Mouse (Mus musculus): ENCODE results near the gene Krtap19-4. TPM values are rescaled to one million over a fixed set of nuclear protein-coding genes. Genes with fewer than 3 reads are reported as not detected.

Krtap19-4 gene
- not detected in 2 replicates for total RNA-seq (2017)

DNA sequence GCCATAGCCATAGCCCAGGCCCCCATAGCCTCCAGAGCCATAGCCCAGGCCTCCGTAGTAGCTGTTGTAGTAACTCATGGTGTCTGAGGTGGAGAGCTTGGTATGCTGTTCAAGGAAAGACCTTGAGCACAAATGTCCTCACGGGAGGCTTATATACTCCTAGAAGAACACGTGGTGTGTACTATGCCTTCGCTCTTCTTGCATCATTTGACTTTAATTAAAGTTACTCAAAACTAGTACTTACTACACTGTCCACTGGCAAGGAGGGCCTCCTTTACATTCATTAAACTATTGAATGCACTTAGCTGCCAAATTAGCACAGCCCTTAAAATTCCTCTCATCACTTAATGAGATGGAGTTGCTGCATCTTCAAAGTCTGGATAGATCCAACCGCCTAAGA lies at the start of gene Krtap19-4:
Krtap19-4 (minus strand) TSS at position 101 of the 400 bp plus-strand sequence.
- no peak for ATAC-seq (replicated peaks; ENCODE audit: low read depth, poor library complexity, severe bottlenecking)

DNA sequence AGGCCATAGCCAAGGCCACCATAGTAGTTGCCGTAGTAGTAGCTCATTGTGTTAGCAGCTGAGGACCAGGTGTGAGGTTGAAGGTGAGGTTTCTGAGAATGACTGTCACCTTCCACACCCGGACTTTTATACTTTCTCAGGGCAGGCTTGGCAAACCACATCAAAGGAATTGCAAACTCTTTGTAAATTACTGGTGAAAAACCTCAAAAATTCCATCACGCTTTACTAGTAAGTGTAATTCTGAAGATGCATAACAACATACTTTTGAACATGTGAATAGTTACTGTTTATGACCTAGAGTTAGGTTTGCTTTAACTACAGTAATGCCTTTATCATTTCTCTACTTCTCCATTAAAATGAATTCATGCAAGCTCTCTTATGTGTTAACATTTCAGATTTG lies 47.3 kb upstream of the Krtap19-4 start, which contains the start of gene Krtap19-9b:
Krtap19-9b (minus strand) TSS at position 101 of the 400 bp plus-strand sequence.
- ATAC-seq (replicated peaks; ENCODE audit: low read depth, poor library complexity, severe bottlenecking), result no peak

DNA sequence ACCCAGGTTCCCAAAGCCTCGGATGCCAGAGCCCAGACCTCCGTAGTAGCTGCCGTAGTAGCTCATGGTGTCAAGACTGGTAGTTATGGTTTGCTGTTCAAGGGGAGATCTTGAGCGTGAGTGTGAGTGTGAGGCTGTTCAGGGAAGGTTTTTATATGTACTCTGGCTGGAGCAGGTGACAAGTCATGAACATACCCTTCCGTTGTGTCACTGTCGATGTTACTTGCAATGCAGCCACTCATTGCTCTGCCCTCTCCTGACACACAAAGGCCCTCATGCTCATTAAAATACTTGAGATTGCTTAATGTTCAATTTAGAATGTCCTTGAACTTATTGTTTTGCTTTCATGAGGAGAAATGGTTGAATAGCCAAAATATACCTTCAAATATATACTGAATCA lies 11.5 kb upstream of the Krtap19-4 start, which contains the start of gene Krtap19-5:
Krtap19-5 (minus strand) TSS at position 101 of the 400 bp plus-strand sequence.
- ATAC-seq (replicated peaks; ENCODE audit: low read depth, poor library complexity, severe bottlenecking), result no peak

- ATAC-seq (replicated peaks; ENCODE audit: low read depth, poor library complexity, severe bottlenecking), result no peak
Measured at GRCm38 (mm10) chr16:88886870-88887269, 2.0 kb upstream of the Krtap19-4 start.

GRCm38 (mm10) chr16:88877938-88878337 lies 7.0 kb downstream of the Krtap19-4 start, which contains the start of gene Krtap19-3:
TSS of gene Krtap19-3 (minus strand) at chr16:88878038.
- ATAC-seq (replicated peaks; ENCODE audit: low read depth, poor library complexity, severe bottlenecking), result no peak

- no peak for ATAC-seq (replicated peaks; ENCODE audit: low read depth, poor library complexity, severe bottlenecking)
Measured at GRCm38 (mm10) chr16:88874169-88874568, 10.7 kb downstream of the Krtap19-4 start, which contains the start of gene Krtap19-2. TSS of gene Krtap19-2 (minus strand) at chr16:88874269.

DNA sequence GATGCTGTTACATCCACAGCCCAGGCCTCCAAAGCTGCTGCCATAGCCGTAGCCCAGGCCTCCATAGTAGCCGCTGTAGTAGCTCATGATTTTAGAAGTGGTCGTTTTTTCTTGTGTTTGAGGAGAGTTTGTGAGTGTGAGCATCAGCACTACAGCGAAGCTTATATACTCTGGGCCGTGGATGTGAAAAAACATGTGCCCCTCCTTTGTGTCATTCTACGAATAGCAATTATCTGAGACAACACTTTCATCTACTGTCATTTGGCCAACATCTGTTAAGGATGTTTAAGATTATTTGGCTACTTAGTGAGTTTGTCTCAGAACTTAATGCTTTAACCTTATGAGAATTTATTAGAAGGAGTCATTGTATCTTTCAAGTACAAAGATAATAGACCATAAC lies 15.6 kb downstream of the Krtap19-4 start, which contains the start of gene Krtap19-1:
Krtap19-1 (minus strand) TSS at position 101 of the 400 bp plus-strand sequence.
- no peak for ATAC-seq (replicated peaks; ENCODE audit: low read depth, poor library complexity, severe bottlenecking)

DNA sequence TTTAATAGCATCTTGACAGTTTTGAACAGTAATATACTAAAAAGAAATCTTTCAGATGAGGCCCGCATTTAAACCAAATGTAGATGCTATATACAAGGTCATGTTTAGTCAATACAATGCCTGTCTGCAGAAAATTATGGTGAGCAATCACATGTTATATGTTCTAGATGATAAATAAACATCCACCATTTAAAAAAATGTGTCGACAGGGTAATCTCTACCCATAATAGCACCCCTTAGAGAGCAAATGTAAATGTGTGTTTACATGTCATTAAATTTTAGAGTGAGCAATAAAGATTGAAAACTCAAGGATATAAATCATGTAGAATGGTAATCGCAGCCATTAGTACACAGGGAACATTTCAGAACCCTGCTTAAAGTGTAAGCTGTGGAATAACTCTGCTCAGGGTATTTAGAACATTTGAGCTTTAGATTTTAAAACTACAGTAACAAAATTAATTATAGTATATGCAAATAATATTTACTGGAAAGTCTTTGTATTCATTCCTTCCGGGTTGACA lies 19.9 kb downstream of the Krtap19-4 start:
- ATAC-seq (replicated peaks; ENCODE audit: low read depth, poor library complexity, severe bottlenecking), result no peak

DNA sequence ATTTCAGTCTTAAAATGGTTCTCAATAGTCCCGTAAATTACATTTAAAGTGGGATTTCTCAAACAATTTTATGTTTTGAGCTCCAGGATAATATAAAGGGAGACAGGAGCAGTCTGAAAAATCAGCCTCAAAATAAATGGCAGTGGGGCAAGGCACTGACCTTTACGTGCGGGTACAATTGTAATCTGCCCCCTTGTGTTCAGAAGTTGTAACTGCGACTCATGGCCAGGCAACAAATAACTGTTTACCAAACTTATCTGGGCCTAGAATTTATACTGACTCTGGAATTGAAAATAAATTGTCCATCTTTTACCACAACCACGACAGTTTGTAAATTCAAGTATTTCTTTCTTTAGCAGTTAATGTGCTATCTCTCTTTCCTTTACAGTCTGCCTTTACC lies 33.4 kb downstream of the Krtap19-4 start:
- ATAC-seq (replicated peaks; ENCODE audit: low read depth, poor library complexity, severe bottlenecking), result peak; percentile 68; the same call in 1 of the 2 replicates

- no peak for ATAC-seq (replicated peaks; ENCODE audit: low read depth, poor library complexity, severe bottlenecking)
Measured at GRCm38 (mm10) chr16:88848558-88848957, 36.3 kb downstream of the Krtap19-4 start.

DNA sequence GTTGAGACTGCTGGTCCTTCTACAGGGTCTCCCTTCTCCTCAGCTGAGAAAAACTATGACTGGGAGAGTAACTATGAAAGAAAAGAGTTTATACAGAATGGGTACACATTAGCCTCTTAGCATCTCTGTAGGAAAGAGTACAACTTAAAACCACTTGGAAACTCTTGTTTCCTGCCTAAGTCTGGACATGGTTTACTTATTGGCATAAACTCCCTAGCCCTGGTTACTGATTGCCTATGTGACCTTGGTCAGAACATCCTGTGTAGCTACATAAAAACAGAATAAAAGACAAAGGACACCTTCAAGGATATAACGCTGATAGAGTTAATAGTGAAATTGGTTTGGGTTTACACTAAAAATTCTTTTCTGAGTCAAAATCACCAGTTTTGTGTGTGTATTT lies 37.5 kb downstream of the Krtap19-4 start:
- no peak for ATAC-seq (replicated peaks; ENCODE audit: low read depth, poor library complexity, severe bottlenecking)

Other genes with a start within 250 kb of the Krtap19-4 start
- gene Krtap26-1, start 237.3 kb downstream of the Krtap19-4 start, total RNA-seq (2017), result not detected in 2 replicates
- not detected in 2 replicates for gene Krtap27-1, start 213.4 kb downstream of the Krtap19-4 start, total RNA-seq (2017)
- gene 2310061N02Rik, start 177.1 kb downstream of the Krtap19-4 start, total RNA-seq (2017), result not detected in 2 replicates
- not detected in 2 replicates for gene Krtap13-1, start 156.2 kb downstream of the Krtap19-4 start, total RNA-seq (2017)
- gene Krtap13, start 133.5 kb downstream of the Krtap19-4 start, total RNA-seq (2017), result not detected in 2 replicates
- gene 2310034C09Rik, start 126.2 kb downstream of the Krtap19-4 start, total RNA-seq (2017), result not detected in 2 replicates
- not detected in 2 replicates for gene 2310057N15Rik, start 110.9 kb downstream of the Krtap19-4 start, total RNA-seq (2017)
- gene Gm5965, start 107.2 kb downstream of the Krtap19-4 start, total RNA-seq (2017), result not detected in 2 replicates
- not detected in 2 replicates for gene Gm20741, start 72.9 kb downstream of the Krtap19-4 start, total RNA-seq (2017)
- gene Krtap15, start 64.9 kb downstream of the Krtap19-4 start, total RNA-seq (2017), result not detected in 2 replicates
- not detected in 2 replicates for gene Krtap14, start 58.9 kb downstream of the Krtap19-4 start, total RNA-seq (2017)
- not detected in 2 replicates for gene Krtap19-1, start 15.7 kb downstream of the Krtap19-4 start, total RNA-seq (2017)
- gene Krtap19-2, start 10.8 kb downstream of the Krtap19-4 start, total RNA-seq (2017), result not detected in 2 replicates
- gene Krtap19-3, start 7.1 kb downstream of the Krtap19-4 start, total RNA-seq (2017), result not detected in 2 replicates
- not detected in 2 replicates for gene Krtap19-5, start 11.4 kb upstream of the Krtap19-4 start, total RNA-seq (2017)
- gene Krtap19-9b, start 47.2 kb upstream of the Krtap19-4 start, total RNA-seq (2017), result not detected in 2 replicates
- not detected in 2 replicates for gene Krtap16-3, start 77.8 kb upstream of the Krtap19-4 start, total RNA-seq (2017)
- not detected in 2 replicates for gene Krtap22-2, start 125.7 kb upstream of the Krtap19-4 start, total RNA-seq (2017)
- not detected in 2 replicates for gene Gm10229, start 130.2 kb upstream of the Krtap19-4 start, total RNA-seq (2017)
- gene Krtap6-1, start 146.6 kb upstream of the Krtap19-4 start, total RNA-seq (2017), result not detected in 2 replicates
- not detected in 2 replicates for gene Gm10228, start 156.4 kb upstream of the Krtap19-4 start, total RNA-seq (2017)
- gene Krtap6-5, start 162.8 kb upstream of the Krtap19-4 start, total RNA-seq (2017), result not detected in 2 replicates
- gene 1110025L11Rik, start 178.9 kb upstream of the Krtap19-4 start, total RNA-seq (2017), result not detected in 2 replicates
- gene Krtap6-3, start 198.9 kb upstream of the Krtap19-4 start, total RNA-seq (2017), result not detected in 2 replicates

All from common myeloid progenitor, adult 5-6 weeks (primary cell).